Mouse (Mus musculus) spleen, adult 2 months (tissue): Measurements from ENCODE around the gene Nacc1. TPM values are rescaled to one million over a fixed set of nuclear protein-coding genes. Genes with fewer than 3 reads are reported as not detected.

Experiments
- DNase-seq, 2 experiments: peaks; one replicate each; pipeline versions ENCODE4 v3.0.0 to v3.0.0-alpha.2; 2012 to 2021; ENCODE audit warnings: low spot score in 2 of 2, low read depth in 1 of 2
- H3K27ac ChIP-seq: fragments of 200-500 bp; 2 replicates; pipeline ENCODE4 v1.5.1; 2012; ENCODE audit warnings: low read length, inconsistent platforms; ENCODE audit not compliant: insufficient read depth
- H3K27me3 ChIP-seq: fragments of 200-500 bp; 2 replicates; pipeline ENCODE4 v1.6.1; 2012; ENCODE audit warnings: mild to moderate bottlenecking, moderate library complexity, low read length, inconsistent platforms; ENCODE audit not compliant: control insufficient read depth, insufficient read depth
- H3K36me3 ChIP-seq: fragments of 200-500 bp; 2 replicates; pipeline ENCODE4 v1.6.1; 2012; ENCODE audit warnings: mild to moderate bottlenecking, low read length, inconsistent platforms; ENCODE audit not compliant: control insufficient read depth, insufficient read depth
- H3K4me1 ChIP-seq: fragments of 200-500 bp; 2 replicates; pipeline ENCODE4 v1.6.1; 2011; ENCODE audit warnings: inconsistent platforms; ENCODE audit not compliant: control insufficient read depth, insufficient read depth, insufficient read length
- H3K4me3 ChIP-seq: fragments of 200-500 bp; 2 replicates; pipeline ENCODE4 v1.5.1; 2011; ENCODE audit warnings: mild to moderate bottlenecking, inconsistent platforms; ENCODE audit not compliant: insufficient read depth, insufficient read length; ENCODE audit errors: extremely low read depth
- CTCF ChIP-seq: fragments of 200-500 bp; IDR thresholded peaks from 2 replicates; pipeline ENCODE4 v1.5.1; 2011; ENCODE audit warnings: mild to moderate bottlenecking, inconsistent platforms; ENCODE audit not compliant: insufficient read depth, insufficient read length, insufficient replicate concordance; ENCODE audit errors: extremely low read depth
- POLR2A ChIP-seq: fragments of 200-500 bp; IDR thresholded peaks from 2 replicates; pipeline ENCODE4 v1.6.1; 2011; ENCODE audit warnings: low read depth, low read length, inconsistent platforms
- WGBS: fragments of 180-500 bp; shearing (Covaris S2); methylation state at CpG from one replicate; pipeline ENCODE4 v1.1.7; 2018; 5-methylcytosine and 5-hydroxymethylcytosine counted together
- polyA plus RNA-seq: library from polyadenylated mRNA; depleted of rRNA; stranded (reverse); fragments of >200 nt; gene quantifications from 2 replicates; pipeline ENCODE4 v1.2.3, GENCODE M21; 2012

The Nacc1 gene
- polyA plus RNA-seq, 1 experiment, result 66.0 TPM

GRCm38 (mm10) chr8:84724683-84725082 lies 37.0 kb upstream of the Nacc1 start:
- no peak overlapping the region for H3K4me3 ChIP-seq
- no peak overlapping the region for H3K27ac ChIP-seq
- DNase-seq, result no peak
- H3K36me3 ChIP-seq, result no peaks in the 10 kb centered on the region
- H3K4me1 ChIP-seq, result peaks cover 7% of the 10 kb centered on the region; the same call in 1 of the 2 replicates
- H3K27me3 ChIP-seq, result no peaks in the 10 kb centered on the region
- TF ChIP-seq CTCF (no peak), POLR2A (no peak)
- WGBS, result 49% methylated on average over 9 of the region's 9 CpGs

GRCm38 (mm10) chr8:84723571-84723900 lies 35.9 kb upstream of the Nacc1 start:
- peak in 1 of 2 experiments; percentile 14 for DNase-seq
- 22% methylated on average over 7 of the region's 7 CpGs for WGBS
- no peak for TF ChIP-seq POLR2A
- no peak for TF ChIP-seq CTCF
- H3K4me3 ChIP-seq, result peak overlapping the region; percentile 33
- no peaks in the 10 kb centered on the region for H3K27me3 ChIP-seq
- peaks cover 7% of the 10 kb centered on the region; the same call in 1 of the 2 replicates for H3K4me1 ChIP-seq
- no peaks in the 10 kb centered on the region for H3K36me3 ChIP-seq
- peak overlapping the region; percentile 53 for H3K27ac ChIP-seq

GRCm38 (mm10) chr8:84722850-84723570 lies 35.3 kb upstream of the Nacc1 start, which contains the start of gene G430095P16Rik:
Gene G430095P16Rik (plus strand): TSS chr8:84723007.
- DNase-seq, result peak in 1 of 2 experiments; percentile 65
- peaks cover 7% of the 10 kb centered on the region; the same call in 1 of the 2 replicates for H3K4me1 ChIP-seq
- WGBS, result 8% methylated on average over 10 of the region's 10 CpGs
- H3K27me3 ChIP-seq, result no peaks in the 10 kb centered on the region
- H3K36me3 ChIP-seq, result no peaks in the 10 kb centered on the region
- H3K4me3 ChIP-seq, result peak within 1 kb of the TSS; percentile 33
- H3K27ac ChIP-seq, result peak within 1 kb of the TSS; percentile 53
- TF ChIP-seq POLR2A, result no peak
- no peak for TF ChIP-seq CTCF

- no peak for TF ChIP-seq POLR2A
- TF ChIP-seq CTCF, result no peak
- H3K36me3 ChIP-seq, result no peaks in the 10 kb centered on the region
- H3K27me3 ChIP-seq, result no peaks in the 10 kb centered on the region
- DNase-seq, result no peak
- H3K4me1 ChIP-seq, result peaks cover 7% of the 10 kb centered on the region; the same call in 1 of the 2 replicates
- H3K27ac ChIP-seq, result peak overlapping the region; percentile 53
- WGBS, result 40% methylated on average over 6 of the region's 6 CpGs
- no peak overlapping the region for H3K4me3 ChIP-seq
These were observed 34.8 kb upstream of the Nacc1 start for GRCm38 (mm10) chr8:84722530-84722849.

- Histone ChIP-seq H3K4me3 (no peak overlapping the region), H3K27ac (no peak overlapping the region), H3K27me3 (no peaks in the 10 kb centered on the region), H3K36me3 (no peaks in the 10 kb centered on the region), H3K4me1 (peaks cover 7% of the 10 kb centered on the region; the same call in 1 of the 2 replicates)
- DNase-seq, result no peak
- WGBS, result 90% methylated on average over 5 of the region's 5 CpGs
- TF ChIP-seq CTCF, result no peak
- TF ChIP-seq POLR2A, result no peak
These were observed 31.5 kb upstream of the Nacc1 start for GRCm38 (mm10) chr8:84718959-84719690.

GRCm38 (mm10) chr8:84718476-84718875 lies 30.8 kb upstream of the Nacc1 start:
- no peak for TF ChIP-seq POLR2A
- no peak for TF ChIP-seq CTCF
- Histone ChIP-seq H3K4me3 (no peak overlapping the region), H3K4me1 (peaks cover 7% of the 10 kb centered on the region; the same call in 1 of the 2 replicates), H3K27me3 (no peaks in the 10 kb centered on the region), H3K36me3 (no peaks in the 10 kb centered on the region), H3K27ac (no peak overlapping the region)
- no peak for DNase-seq
- 87% methylated on average over 5 of the region's 5 CpGs for WGBS
